Comparison of ENCODE assay signal across 10 mouse cellular contexts in the genomic region with DNA sequence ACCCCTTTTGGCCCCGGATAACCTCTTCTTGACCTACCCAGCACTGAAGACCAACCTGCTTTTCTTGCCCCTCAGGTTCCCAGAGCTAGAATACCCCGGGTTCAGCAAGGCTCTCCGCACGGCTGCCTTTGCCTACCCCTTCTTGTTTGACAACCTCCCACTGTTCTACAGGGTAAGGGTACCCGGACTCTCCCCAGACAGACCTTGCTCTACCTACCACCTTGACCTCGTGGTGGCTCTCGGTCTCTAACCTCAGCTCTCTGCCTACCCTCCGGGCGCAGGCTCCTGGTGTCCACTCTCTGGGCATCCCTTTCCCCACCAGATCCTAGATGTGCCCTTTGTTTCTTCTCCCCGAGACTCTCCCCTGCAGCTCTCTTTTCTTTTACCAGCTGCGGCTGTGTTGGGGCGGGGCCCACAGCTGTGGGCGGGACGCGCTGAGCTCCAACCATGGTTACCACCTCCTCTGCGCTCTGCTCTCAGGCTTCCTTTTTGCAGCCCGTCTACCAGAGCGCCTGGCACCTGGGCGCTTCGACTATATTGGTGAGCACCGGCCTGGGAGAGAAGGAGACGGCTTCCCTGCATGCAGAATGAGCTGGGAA. TPM values are rescaled to one million over a fixed set of nuclear protein-coding genes. Genes with fewer than 3 reads are reported as not detected.
DNase-seq lines count a peak whose midpoint lies in the region; ATAC-seq and TF ChIP-seq lines count a peak whose summit lies in the region.
"Not testable (repeated sequence)": the region's sequence is repeated elsewhere in the genome, so short reads cannot be mapped to it uniquely, and the experiment has no call there.
"Had no signal": no experiment of that assay in that cellular context is flagged by ENCODE, and none has a peak within 500 bp of the region (broad histone marks: within the 10 kb centered on the region; RNA-seq: fewer than 3 reads in every experiment).

No protein-coding gene starts in this region.

- 0 out of 2 replicates have a peak, but pooled peaks have one; percentile 31 for ATAC-seq in monocyte, adult 5-6 weeks (replicated peaks; ENCODE audit: insufficient number of reproducible peaks, low FRiP score, low TSS enrichment, poor library complexity, severe bottlenecking)

- not testable (repeated sequence) for TF ChIP-seq CTCF in lung, adult 2 months (IDR thresholded peaks at IDR 0.05; ENCODE audit: insufficient read depth, low read length)

- H3K4me1 ChIP-seq in lung, adult 2 months (ENCODE audit: control insufficient read depth, insufficient read depth, low read length): not testable (repeated sequence)

- TF ChIP-seq POLR2A in lung, adult 2 months (IDR thresholded peaks at IDR 0.05; ENCODE audit: borderline replicate concordance, extremely low read depth, low read depth, low read length): not testable (repeated sequence)

- peak; percentile 60 for DNase-seq in CD4-positive, CD25-positive, alpha-beta regulatory T cell, adult 2 months (ENCODE audit: low read depth, low spot score)
- DNase-seq in embryo, embryonic 9.5 days (ENCODE audit: extremely low spot score): peak; percentile 15
- DNase-seq in gastrocnemius, postnatal 14 days: peak; percentile 44
- DNase-seq in induced T-regulatory cell, adult 2 months (ENCODE audit: low read depth): peak; percentile 59
- DNase-seq in left cerebral cortex, adult 18-20 months (ENCODE audit: low spot score in 2 of 2): peak; percentile 59 to 78
- DNase-seq in lung, adult 2 months: peak; percentile 31
- peak; percentile 42 to 50 for DNase-seq in spleen, postnatal 14 days (ENCODE audit: low spot score in 2 of 2)

- 9% methylated on average over 22 of the region's 22 CpGs for WGBS in lung, adult 2 months

- not testable (repeated sequence) for H3K4me3 ChIP-seq in lung, adult 2 months (replicated peaks; ENCODE audit: extremely low read depth, low read depth, low read length)

- intact Hi-C loops in gastrocnemius, postnatal 14 days (cut with DNase I; ENCODE audit: low total_unique reads): not testable (repeated sequence)

RNA-seq across cellular contexts. Expression of a gene that starts 2.5 kb away (rescaled TPM):
- total RNA-seq in gastrocnemius, postnatal 14 days (2021): 1 to 10 TPM in 1 of 2 experiments, under 1 TPM in 1; 0.22 to 1.5 TPM
- total RNA-seq in left cerebral cortex, adult 18-20 months (2021): 10 to 100 TPM in 1 of 2 experiments, 1 to 10 TPM in 1; 8.6 to 11.0 TPM
- polyA plus RNA-seq in lung, adult 2 months (2012; rRNA removed): 19.1 and 29.1 TPM in 2 replicates
- total RNA-seq in monocyte, adult 5-6 weeks (2017): 1.6 TPM in 1 of 3 replicates, not detected in the others

RNA-seq across cellular contexts. Expression of a gene that starts 5.6 kb away (rescaled TPM):
- total RNA-seq in gastrocnemius, postnatal 14 days (2021): not detected
- 1 to 10 TPM; 1.7 to 1.9 TPM for total RNA-seq in left cerebral cortex, adult 18-20 months (2021)
- polyA plus RNA-seq in lung, adult 2 months (2012; rRNA removed): 0.20 and 23.9 TPM in 2 replicates
- not detected in 3 replicates for total RNA-seq in monocyte, adult 5-6 weeks (2017)
- total RNA-seq: heart, postnatal 4 days had no signal

RNA-seq across cellular contexts. Expression of a gene that starts 11.6 kb away (rescaled TPM):
- not detected for total RNA-seq in gastrocnemius, postnatal 14 days (2021)
- total RNA-seq in left cerebral cortex, adult 18-20 months (2021): 1 to 10 TPM in 1 of 2 experiments, not detected in 1; 2.0 TPM
- 23.0 TPM in 1 of 2 replicates, not detected in the other for polyA plus RNA-seq in lung, adult 2 months (2012; rRNA removed)
- not detected in 3 replicates for total RNA-seq in monocyte, adult 5-6 weeks (2017)
- total RNA-seq: adrenal gland, postnatal 4 days; heart, postnatal 4 days had no signal

RNA-seq across cellular contexts. Expression of a gene that starts 17.3 kb away (rescaled TPM):
- total RNA-seq in gastrocnemius, postnatal 14 days (2021): not detected
- not detected for total RNA-seq in left cerebral cortex, adult 18-20 months (2021)
- not detected in 2 replicates for polyA plus RNA-seq in lung, adult 2 months (2012; rRNA removed)
- total RNA-seq in monocyte, adult 5-6 weeks (2017): not detected in 3 replicates
- total RNA-seq: heart, postnatal 4 days had no signal

RNA-seq across cellular contexts. Expression of a gene that starts 30.9 kb away (rescaled TPM):
- total RNA-seq in gastrocnemius, postnatal 14 days (2021): 10 to 100 TPM; 29.2 to 32.4 TPM
- total RNA-seq in left cerebral cortex, adult 18-20 months (2021): 10 to 100 TPM; 80.1 to 81.7 TPM
- 48.4 and 63.7 TPM in 2 replicates for polyA plus RNA-seq in lung, adult 2 months (2012; rRNA removed)
- 40.5 to 64.7 TPM (median 48.7 TPM) in 3 replicates for total RNA-seq in monocyte, adult 5-6 weeks (2017)

Comparison
In these comparisons a context has a peak if more than half of its experiments do, and no peak if none do; other contexts are left out.
1. DNase-seq: peak in every context shown above with its lines; median percentile 68 in left cerebral cortex, adult 18-20 months; 60 in CD4-positive, CD25-positive, alpha-beta regulatory T cell, adult 2 months; 59 in induced T-regulatory cell, adult 2 months; 46 in spleen, postnatal 14 days; 44 in gastrocnemius, postnatal 14 days; 31 in lung, adult 2 months; 15 in embryo, embryonic 9.5 days.